In the genomic region with DNA sequence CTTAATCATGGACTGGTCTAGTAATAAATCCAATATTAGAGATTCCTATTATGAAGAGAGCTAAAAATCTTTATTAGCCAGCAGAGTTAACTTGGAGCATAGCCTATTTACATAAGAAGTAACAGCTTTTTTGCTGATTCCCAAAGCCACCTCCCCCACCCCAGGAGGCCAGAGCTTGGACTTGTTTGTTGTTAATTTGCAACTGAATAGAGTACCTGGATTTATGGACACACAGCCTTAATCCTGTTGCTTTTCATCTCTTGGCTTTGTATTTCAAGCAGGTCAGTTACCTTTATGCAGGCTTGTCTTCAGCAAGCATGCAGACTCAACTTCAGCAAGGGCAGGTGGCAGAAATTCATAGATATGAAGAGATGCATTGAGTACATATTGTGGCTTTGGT, we compare ENCODE assay signal across 18 mouse cellular contexts.
"Had no signal": no experiment of that assay in that cellular context is flagged by ENCODE, and none has a peak within 500 bp of the region (broad histone marks: within the 10 kb centered on the region; RNA-seq: fewer than 3 reads in every experiment).

No protein-coding gene starts in this region.

- H3K27ac ChIP-seq: midbrain, embryonic 10.5 days; midbrain, embryonic 13.5 days; midbrain, embryonic 15.5 days; neural tube, embryonic 13.5 days; neural tube, embryonic 15.5 days had no signal

- H3K4me3 ChIP-seq: midbrain, embryonic 10.5 days; midbrain, embryonic 13.5 days; midbrain, embryonic 15.5 days; myocyte; neural tube, embryonic 13.5 days; neural tube, embryonic 15.5 days had no signal

- H3K4me1 ChIP-seq: midbrain, embryonic 10.5 days; midbrain, embryonic 13.5 days; midbrain, embryonic 15.5 days; neural tube, embryonic 13.5 days; neural tube, embryonic 15.5 days had no signal

- H3K9ac ChIP-seq: lung, embryonic 14.5 days; midbrain, embryonic 13.5 days; midbrain, embryonic 15.5 days; neural tube, embryonic 13.5 days; neural tube, embryonic 15.5 days had no signal

- DNase-seq: lung, adult 18-20 months; lung, embryonic 14.5 days; lung, postnatal 10 days; lung, postnatal 4 days; retina, postnatal 1 day; right cerebral cortex, adult 18-20 months; right cerebral cortex, postnatal 25 days; right cerebral cortex, postnatal 4 days; spleen, adult 18-20 months; thymus, adult 18-20 months; thymus, postnatal 25 days; thymus, postnatal 4 days had no signal

- H3K27me3 ChIP-seq: midbrain, embryonic 13.5 days; midbrain, embryonic 15.5 days; neural tube, embryonic 13.5 days; neural tube, embryonic 15.5 days had no signal

- H3K9me3 ChIP-seq: midbrain, embryonic 10.5 days; midbrain, embryonic 13.5 days; midbrain, embryonic 15.5 days; neural tube, embryonic 13.5 days; neural tube, embryonic 15.5 days had no signal

- H3K36me3 ChIP-seq: midbrain, embryonic 10.5 days; midbrain, embryonic 13.5 days; midbrain, embryonic 15.5 days; neural tube, embryonic 13.5 days; neural tube, embryonic 15.5 days had no signal

- H3K4me2 ChIP-seq: lung, embryonic 14.5 days; midbrain, embryonic 13.5 days; midbrain, embryonic 15.5 days; neural tube, embryonic 13.5 days; neural tube, embryonic 15.5 days had no signal

- ATAC-seq: midbrain, embryonic 13.5 days; midbrain, embryonic 15.5 days had no signal
